Mouse (Mus musculus) olfactory bulb, adult 2 months (tissue): ENCODE measurements around the gene Olfr223.

Source experiments
- CTCF ChIP-seq: fragments of 200-500 bp; IDR thresholded peaks from 2 replicates; pipeline ENCODE4 v1.5.1; 2012; ENCODE audit warnings: low read depth, mild to moderate bottlenecking, low read length, moderate library complexity; ENCODE audit not compliant: insufficient read depth
- POLR2A ChIP-seq: fragments of 200-500 bp; IDR thresholded peaks from 2 replicates; pipeline ENCODE4 v1.6.1; 2012; ENCODE audit warnings: mild to moderate bottlenecking, low read depth, low read length, moderate library complexity; ENCODE audit not compliant: insufficient read depth

DNA sequence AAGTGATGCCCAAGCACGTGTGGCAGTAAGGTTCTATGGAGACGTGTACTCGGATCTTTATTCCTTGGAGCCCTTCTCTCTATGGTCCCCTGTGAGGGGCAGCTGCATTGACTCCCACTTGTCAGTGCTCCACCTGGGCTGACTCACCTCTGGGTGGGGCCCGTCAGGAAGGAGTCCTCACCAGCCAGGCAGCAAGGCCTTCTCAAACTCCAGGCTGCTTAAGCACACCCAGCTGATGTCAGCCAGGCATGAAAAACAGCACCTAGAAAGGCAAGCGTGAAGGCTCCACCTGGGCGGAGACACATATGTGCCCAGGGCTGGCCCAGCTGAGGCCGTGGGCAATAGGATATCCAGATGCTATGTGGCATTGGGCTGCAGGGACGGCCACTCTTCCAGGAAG lies 49.3 kb upstream of the Olfr223 start:
- no peak for TF ChIP-seq POLR2A
- TF ChIP-seq CTCF = no peak
